Mouse (Mus musculus) stomach, postnatal 0 days (tissue): ENCODE measurements around the gene Paqr7.
A peak's percentile ranks its signal among the peaks of the same experiment; 100 is the strongest.

Experiments used
- CTCF ChIP-seq: IDR thresholded peaks from 2 replicates; pipeline ENCODE4 v1.5.1; 2016; ENCODE audit warnings: antibody characterized with exemption, low read depth, mild to moderate bottlenecking, moderate library complexity
- EP300 ChIP-seq: optimal IDR thresholded peaks from 2 replicates; pipeline ENCODE3; 2016; ENCODE audit warnings: antibody characterized with exemption

DNA sequence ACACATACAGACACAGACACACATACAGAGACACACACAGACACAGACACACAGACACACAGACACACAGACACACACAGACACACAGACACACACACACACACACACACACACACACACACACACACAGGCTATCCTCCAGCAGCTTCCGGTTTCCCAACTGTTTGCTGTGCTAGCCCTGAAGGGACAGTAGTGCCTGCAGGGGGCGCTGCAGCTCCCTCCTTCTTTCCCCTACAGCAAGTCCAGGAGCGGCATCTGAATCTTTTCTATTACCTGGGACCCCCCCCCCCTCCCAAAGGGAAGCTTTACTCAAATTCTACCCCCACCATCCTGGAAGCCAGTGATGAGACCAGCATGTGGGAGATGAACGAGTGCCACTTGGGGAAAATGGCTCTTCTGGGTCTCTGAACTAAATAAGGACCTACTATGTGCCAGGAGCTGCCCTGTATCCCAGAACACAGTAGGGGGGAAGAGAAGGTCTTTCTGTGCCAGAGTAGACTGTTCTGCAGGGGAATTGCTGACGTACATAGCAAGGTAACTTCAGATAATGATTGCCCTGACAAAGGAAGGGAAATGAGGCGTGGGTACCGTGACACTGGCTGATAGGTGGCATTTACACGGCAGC lies 59.6 kb downstream of the Paqr7 start:
- TF ChIP-seq CTCF (peak; percentile 66), EP300 (no peak)
